Mouse (Mus musculus) testis, postnatal 10 days (tissue): ENCODE results near the gene Grid2ip.
"Not testable (repeated sequence)": the region's sequence is repeated elsewhere in the genome, so short reads cannot be mapped to it uniquely, and the experiment has no call there.

ENCODE experiments used
- DNase-seq: peaks from one replicate; pipeline ENCODE4 v3.0.0; 2021; ENCODE audit warnings: low spot score

The Grid2ip gene

GRCm38 (mm10) chr5:143363678-143364615 is 6.8 kb downstream of the Grid2ip start:
- DNase-seq, result no peak

DNA sequence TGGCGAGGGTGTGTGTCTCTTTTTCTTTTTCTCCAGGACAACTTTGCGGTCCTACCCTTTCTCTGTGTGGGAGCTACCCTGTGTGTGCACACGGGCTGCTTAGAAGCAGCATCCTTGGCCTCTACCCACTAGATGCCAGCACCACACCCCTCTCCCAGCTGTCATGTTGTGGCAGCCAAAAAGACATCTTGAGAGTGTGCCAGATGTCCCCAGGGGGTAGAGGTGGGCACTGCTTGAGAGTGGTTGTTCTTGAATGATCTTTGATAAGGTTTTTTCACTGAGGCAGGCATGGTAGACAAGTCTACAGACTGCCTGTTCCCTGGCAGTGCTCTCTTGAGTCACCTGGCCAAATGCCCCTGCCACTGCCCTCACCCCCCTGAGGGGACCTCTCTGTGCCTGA is 10.8 kb downstream of the Grid2ip start:
- no peak for DNase-seq

DNA sequence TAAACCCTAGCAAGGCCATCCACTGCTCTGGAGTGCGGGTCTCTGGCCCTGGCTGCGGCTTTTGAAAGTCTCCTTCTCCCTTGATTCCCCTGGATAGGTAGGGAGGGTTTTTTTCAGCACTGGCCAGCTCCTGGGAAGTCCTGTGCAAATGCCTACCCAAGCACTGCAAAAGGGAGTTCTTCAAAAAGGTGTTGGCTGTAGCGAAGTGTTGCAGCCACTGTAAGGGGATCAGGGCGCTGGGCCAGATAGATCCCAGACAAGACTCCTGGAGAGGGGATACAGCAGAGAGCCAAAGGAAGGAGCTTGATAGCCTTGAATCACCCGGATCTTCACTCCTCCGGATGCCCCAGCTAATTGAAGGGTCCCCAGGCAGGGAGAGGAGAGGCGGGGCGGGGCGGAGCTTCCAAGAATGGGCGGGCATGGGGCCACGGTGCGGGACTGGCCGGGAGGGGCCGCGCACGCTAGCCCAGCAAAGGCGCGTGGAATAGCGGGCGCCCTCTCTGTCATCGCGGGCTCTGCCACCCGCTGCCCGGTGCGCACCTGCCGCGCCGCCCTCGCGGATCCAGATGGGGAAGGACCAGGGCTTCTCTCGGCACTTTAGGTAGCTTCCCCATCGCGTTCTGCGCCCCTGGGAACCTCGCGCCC is 12.6 kb downstream of the Grid2ip start:
- no peak for DNase-seq

DNA sequence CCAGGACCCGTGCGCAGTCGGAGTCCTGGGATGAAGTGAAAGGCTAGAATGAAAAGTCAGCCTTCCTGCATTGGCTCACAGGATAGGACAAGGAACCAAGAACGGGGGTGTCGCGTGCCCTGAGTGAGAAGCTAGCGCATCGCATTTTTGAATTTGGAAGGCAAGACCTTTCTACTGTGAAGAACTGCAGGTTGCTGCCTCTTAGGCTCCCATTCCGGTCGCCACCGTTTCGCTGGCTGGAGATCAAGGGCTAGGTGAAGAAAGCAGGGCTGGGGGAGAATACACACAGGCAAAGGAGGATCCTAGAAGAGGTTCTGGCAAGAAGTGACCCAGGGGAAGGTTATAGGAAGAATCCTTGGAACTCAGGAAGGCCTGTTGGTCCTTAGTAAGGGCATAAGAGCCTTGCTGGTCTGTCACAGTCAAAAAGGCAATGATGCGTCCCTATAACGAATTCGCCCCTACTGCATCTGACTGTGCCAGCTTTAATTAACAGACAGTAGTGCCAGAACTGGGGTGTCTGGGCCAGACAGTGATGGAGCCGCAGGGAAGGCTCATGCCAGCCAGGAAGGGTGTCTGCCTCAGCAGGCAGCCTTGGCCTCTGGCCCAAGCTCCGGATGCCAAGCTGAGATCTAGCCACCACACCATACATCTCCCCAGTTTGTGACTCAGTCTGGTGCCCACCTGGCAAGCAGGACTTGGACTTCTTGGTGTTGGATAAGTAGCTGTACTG is 13.4 kb downstream of the Grid2ip start:
- DNase-seq, result no peak

DNA sequence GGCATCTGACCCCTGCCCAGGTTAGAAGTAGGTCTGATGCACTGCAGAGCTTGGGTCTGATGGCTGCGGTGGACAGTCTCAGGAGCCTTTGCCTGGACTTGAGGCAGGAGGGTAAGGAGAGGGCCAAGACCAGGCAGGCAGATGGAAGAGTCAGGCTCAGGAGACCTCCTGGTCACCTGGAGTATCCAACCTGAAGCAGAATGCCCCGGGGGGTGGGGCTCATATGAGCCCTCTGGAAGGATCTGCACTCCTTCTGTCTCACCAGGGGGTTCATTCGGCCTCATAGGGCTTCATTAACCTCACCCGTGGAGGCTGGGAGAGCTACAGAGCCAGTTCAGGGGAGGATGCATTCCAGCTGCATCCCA is 14.0 kb downstream of the Grid2ip start:
- no peak for DNase-seq

GRCm38 (mm10) chr5:143372818-143373217 is 15.7 kb downstream of the Grid2ip start:
- DNase-seq, result no peak

- peak; percentile 90 for DNase-seq
These were observed 18.1 kb downstream of the Grid2ip start for GRCm38 (mm10) chr5:143375242-143375641.

DNA sequence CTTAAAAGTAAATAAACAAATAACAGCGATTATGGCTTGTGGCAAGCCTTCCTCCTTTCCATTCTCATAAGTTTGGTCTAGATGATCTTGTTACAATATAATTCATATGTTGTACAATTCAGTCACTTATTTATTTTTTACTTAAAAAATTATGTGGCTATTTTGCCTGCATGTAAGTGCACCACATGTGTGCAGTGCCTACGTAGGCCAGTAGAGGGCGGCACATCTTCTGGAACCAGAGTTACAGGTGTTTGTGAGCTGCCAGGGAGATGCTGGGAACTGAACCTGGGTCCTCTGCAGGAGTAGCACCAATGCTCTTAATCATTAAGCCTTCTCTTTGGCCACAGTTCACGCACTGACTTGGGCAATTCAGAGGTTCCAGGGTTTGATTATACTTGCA is 19.0 kb downstream of the Grid2ip start:
- no peak for DNase-seq

- DNase-seq, result peak; percentile 58
These were observed 29.9 kb downstream of the Grid2ip start for GRCm38 (mm10) chr5:143386797-143387621.

- no peak for DNase-seq
These were observed 37.0 kb downstream of the Grid2ip start for GRCm38 (mm10) chr5:143394184-143394583.

DNA sequence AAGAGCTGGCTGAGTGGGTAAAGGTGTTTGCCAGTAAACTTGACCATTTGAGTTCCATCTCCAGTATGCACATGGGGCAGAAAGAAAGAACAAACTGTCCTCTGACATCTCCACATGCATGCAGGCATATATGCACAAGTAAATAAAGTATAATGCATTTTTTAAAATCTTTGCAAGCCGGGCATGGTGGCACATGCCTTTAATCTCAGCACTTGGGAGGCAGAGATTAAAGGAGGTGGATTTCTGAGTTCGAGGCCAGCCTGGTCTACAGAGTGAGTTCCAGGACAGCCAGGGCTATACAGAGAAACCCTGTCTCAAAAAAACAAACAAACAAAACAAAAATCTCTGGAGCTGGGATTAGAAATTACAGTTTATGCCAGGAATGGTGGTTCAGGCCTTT is 37.8 kb downstream of the Grid2ip start:
- not testable (repeated sequence) for DNase-seq

GRCm38 (mm10) chr5:143395649-143396048 is 38.5 kb downstream of the Grid2ip start:
- DNase-seq, result no peak

DNA sequence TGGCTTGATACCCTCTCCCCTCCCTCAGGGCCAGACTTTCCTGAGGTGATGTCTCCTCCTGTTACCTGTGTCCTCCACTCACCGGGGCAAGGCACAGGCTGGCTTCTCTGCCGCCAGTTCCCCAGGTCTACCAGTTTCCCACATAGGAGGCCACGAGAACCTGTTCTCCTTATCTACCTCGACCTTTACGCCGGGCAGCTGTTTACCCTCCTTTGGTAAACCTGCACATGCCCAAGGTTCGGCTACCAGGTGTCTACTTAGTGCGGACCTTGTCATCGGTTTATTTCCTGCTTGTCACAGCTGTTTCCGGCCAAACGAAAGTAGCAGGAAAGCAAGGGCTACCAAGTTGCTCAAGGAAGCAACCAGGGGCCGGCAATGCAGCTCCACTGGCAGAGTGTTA is 43.4 kb downstream of the Grid2ip start:
- no peak for DNase-seq

DNA sequence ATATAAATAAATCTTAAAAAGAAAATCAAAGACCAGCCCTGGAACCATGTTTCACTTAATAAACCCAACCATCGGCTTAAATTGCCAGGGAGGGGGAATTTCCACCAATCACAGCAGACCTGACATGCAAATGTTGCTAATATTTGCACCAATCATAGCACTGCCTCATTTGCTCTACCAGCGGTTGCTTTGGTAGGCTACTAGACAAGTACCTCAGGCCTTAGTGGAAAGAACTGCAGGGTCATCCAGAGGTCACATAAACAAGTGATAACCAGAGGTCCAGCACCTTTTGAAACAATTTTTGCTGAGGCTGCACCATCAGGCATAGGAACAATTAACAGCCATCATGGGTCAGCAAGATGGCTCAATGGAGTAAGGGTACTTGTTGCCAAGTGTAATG is 44.4 kb downstream of the Grid2ip start:
- DNase-seq, result no peak

- peak; percentile 95 for DNase-seq
These were observed 46.3 kb downstream of the Grid2ip start, which contains the start of gene Kdelr2 for GRCm38 (mm10) chr5:143403221-143404147. Gene Kdelr2 (plus strand): TSS chr5:143403838.

DNA sequence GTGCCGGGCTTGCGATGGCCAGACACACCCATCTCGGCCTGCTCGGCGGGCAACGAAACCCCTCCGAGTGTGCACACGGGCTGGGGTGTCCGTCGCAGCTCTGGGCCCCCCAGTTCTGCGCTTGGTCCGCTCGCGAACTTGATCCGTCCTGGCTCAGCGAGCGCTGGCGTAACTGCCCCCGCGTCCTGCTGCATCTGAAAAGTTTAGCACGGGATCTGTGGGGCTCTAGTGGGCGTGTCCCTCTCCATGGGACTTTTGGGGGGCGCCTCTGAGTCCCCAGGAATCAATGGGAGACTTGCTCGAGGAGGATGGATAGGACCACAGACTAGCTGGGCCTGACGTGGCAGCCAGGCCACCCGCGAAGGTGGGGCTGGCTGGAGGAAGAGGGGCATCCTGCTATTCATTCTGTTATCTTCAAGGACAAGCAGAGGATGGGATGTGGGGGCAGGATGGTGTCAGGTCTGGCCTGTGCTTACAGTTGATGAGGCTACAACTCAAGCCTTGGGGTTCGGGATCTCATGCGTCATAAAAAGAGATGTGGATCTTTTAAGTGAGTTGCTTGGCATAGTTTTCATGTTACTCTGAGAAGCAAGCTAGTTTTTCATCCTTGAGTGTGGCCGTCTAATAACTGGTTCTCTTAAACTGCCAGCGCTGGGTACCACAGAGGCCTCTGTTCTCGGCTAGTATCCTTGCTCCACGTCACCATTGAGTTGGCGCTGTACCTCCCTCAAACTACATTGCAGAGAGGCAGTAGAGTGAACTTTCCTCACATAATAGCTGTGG is 47.2 kb downstream of the Grid2ip start:
- peak; percentile 56 for DNase-seq

GRCm38 (mm10) chr5:143405200-143405599 is 48.1 kb downstream of the Grid2ip start:
- no peak for DNase-seq

DNA sequence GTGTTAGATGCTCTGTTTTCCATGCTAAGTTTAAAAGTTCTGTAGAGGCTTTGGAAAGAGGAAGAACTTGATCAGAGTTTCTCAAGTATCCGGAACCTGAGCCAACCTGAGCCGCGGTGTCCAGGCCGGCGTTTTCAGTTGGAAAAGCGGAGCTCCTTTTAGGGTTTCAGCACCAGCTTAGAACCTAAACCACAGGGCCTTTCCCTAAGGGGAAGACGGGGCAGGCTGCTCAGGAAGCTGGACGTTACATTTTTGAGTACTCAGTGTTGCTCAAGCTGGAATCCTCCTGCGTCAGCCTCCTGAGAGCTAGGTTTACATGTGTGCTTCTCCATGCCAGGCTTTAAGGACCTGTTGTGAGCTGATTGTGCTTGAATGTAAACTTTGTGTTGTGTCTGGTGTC is 49.4 kb downstream of the Grid2ip start:
- DNase-seq, result no peak

- DNase-seq, result no peak
These were observed 52.1 kb downstream of the Grid2ip start for GRCm38 (mm10) chr5:143409239-143409638.
